Mouse (Mus musculus) testis, postnatal 14 days (tissue): Measurements from ENCODE around the gene Ccdc88c.
A peak's percentile ranks its signal among the peaks of the same experiment; 100 is the strongest.

Experiments used
- DNase-seq: peaks from one replicate; pipeline ENCODE4 v3.0.0; 2021; ENCODE audit warnings: low spot score

The Ccdc88c gene

GRCm38 (mm10) chr12:100931653-100932052 lies 97.2 kb downstream of the Ccdc88c start:
- no peak for DNase-seq

GRCm38 (mm10) chr12:100928286-100928685 lies 100.6 kb downstream of the Ccdc88c start:
- DNase-seq = no peak

GRCm38 (mm10) chr12:100925644-100926619 lies 102.9 kb downstream of the Ccdc88c start:
- no peak for DNase-seq

- no peak for DNase-seq
These were observed 104.1 kb downstream of the Ccdc88c start for GRCm38 (mm10) chr12:100924646-100925339.

GRCm38 (mm10) chr12:100910731-100911130 lies 118.1 kb downstream of the Ccdc88c start:
- DNase-seq = no peak

GRCm38 (mm10) chr12:100909765-100910164 lies 119.1 kb downstream of the Ccdc88c start:
- no peak for DNase-seq

DNA sequence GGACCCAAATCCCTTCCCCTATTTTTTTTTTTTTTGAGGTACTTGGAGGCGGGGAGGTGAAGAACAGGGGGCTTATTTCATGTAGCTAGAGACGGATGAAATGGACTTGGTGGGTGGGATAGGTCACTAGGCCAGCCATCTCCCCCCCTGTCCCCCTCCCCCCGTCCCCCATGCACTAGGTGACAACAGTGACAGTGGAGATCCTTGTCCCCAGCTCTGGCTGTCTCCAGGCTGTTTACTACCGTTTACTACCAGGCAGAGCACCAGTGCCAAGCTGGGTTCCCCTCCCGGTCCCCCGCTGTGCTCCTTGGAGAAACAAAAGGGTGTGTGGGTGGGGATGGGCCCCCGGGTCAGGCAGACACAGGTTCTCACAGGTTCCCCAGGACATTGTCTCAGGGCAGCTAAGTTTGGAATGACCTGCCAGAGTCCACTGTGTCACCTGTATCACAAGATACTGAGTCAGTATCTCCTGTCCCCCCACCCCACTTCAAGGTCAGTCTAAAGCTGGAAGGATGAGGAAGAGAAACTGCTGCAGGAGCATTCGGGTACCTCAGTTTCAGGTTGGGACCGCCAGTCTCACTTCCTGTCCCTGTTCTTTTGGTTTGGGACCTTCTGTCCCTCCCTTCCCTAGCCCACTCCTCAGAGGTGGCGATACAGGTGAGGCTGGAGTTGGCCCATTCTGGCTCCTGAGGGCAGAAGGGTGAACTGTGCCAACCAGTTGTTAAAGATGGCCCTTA lies 120.4 kb downstream of the Ccdc88c start:
- DNase-seq = no peak

GRCm38 (mm10) chr12:100907598-100908297 lies 121.1 kb downstream of the Ccdc88c start, which contains the start of gene Gpr68:
TSS of gene Gpr68 (minus strand) at chr12:100908198.
- DNase-seq = peak; percentile 64

- DNase-seq = no peak
These were observed 122.0 kb downstream of the Ccdc88c start for GRCm38 (mm10) chr12:100906861-100907260.

DNA sequence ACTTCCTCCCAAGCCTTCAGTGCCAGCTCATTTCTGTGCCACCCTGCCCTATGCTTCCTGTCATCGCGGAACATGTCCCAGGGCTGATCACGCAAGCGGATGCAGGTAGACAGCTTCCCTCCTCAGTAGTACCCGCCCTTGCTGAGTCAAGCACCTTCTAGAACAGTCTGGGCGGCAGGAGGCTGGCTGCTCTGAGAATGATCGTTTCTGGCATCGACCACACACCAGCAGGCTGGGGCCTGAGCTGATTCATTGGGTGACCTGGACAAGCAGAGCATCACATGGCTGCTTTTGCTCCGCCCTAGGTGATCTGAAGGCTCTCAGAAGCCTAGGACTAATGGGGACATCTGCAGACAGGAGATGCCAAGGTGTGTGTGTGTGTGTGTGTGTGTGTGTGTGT lies 125.1 kb downstream of the Ccdc88c start:
- no peak for DNase-seq

- no peak for DNase-seq
These were observed 127.5 kb downstream of the Ccdc88c start for GRCm38 (mm10) chr12:100901386-100901785.

- no peak for DNase-seq
These were observed 128.0 kb downstream of the Ccdc88c start for GRCm38 (mm10) chr12:100900901-100901300.

DNA sequence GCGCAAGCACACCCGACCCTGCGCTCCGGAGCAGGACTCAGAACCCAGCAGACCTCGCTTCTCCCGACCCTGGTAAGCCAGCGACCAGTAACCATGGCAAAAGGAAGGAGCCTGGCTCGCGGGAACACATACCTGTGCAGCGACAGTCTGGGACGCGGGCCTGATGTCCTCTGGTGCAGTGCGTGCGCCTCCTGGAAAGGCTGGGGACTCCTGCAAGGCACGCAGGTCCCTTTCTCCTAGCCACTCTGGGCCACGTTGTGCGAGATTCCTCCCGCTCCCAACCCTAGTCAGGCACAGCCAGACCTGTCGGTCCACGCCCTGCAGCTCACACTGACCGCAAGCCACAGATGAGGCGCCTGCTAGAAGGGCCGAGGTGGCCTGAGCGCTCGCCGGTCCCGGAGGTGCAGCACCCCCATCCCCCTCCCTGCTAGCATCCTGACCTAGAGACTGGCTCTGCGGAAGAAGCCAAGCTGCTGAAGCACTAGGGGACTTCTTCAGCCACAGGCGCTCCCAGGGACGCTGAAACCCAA lies 129.7 kb downstream of the Ccdc88c start:
- DNase-seq = no peak

GRCm38 (mm10) chr12:100897736-100898650 lies 130.9 kb downstream of the Ccdc88c start:
- no peak for DNase-seq

GRCm38 (mm10) chr12:100896661-100897060 lies 132.2 kb downstream of the Ccdc88c start:
- DNase-seq = no peak

DNA sequence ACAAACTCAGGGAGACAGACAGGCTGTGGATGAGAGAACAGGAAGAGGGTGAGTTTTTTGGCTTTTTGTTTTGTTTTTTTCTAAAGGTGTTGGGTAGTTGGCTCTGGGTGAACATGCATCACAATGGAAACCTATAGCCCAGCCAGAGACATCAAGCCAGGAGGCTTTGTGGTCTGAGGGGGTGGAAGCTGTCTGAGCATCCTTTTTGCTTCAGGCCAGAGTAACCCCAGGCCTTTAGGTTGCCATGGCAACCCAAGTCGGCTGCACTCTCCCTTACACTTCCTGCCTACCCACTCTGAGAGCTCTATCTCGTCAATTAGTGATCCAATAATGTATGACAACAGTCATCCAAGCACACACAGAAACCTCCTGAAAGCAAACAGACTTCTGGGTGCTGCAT lies 133.4 kb downstream of the Ccdc88c start:
- no peak for DNase-seq

- no peak for DNase-seq
These were observed 138.3 kb downstream of the Ccdc88c start for GRCm38 (mm10) chr12:100890548-100890947.

GRCm38 (mm10) chr12:100887801-100888258 lies 141.0 kb downstream of the Ccdc88c start:
- DNase-seq = peak; percentile 19

- no peak for DNase-seq
These were observed 142.0 kb downstream of the Ccdc88c start for GRCm38 (mm10) chr12:100886877-100887276.

GRCm38 (mm10) chr12:100885585-100885984 lies 143.3 kb downstream of the Ccdc88c start:
- no peak for DNase-seq
